In genomic region chr2:26273611-26274010, GRCm38 (mm10) we compare ENCODE assay signal across 8 mouse cellular contexts. TPM values are rescaled to one million over a fixed set of nuclear protein-coding genes. Genes with fewer than 3 reads are reported as not detected.
DNase-seq lines count a peak whose midpoint lies in the region; ATAC-seq and TF ChIP-seq lines count a peak whose summit lies in the region.

No protein-coding gene starts in this region.

- no peaks in the 10 kb centered on the region for H3K27me3 ChIP-seq in heart, adult 2 months (ENCODE audit: control insufficient read depth, insufficient read depth, low read length)
- no peaks in the 10 kb centered on the region for H3K27me3 ChIP-seq in kidney, embryonic 14.5 days (ENCODE audit: control insufficient read depth, insufficient read depth, low read length)
- H3K27me3 ChIP-seq in liver, embryonic 13.5 days = no peaks in the 10 kb centered on the region

- peak; percentile 85 for DNase-seq in 3T3-L1 (ENCODE audit: low read depth, low spot score)
- DNase-seq in Muller cell, postnatal 12 days (ENCODE audit: inconsistent ontology term) = peak; percentile 34
- DNase-seq in cerebellum, postnatal 25 days = peak; percentile 72 to 82
- DNase-seq in heart, adult 2 months = peak; percentile 39 to 46
- DNase-seq in liver, embryonic 13.5 days = peak; percentile 9
- peak; percentile 32 for DNase-seq in ovary, postnatal 14 days (ENCODE audit: low spot score)
- no peak for DNase-seq in T-cell, adult 2 months (ENCODE audit: low spot score)

- no peaks in the 10 kb centered on the region for H3K36me3 ChIP-seq in heart, adult 2 months (ENCODE audit: control insufficient read depth, insufficient read depth, low read length)
- no peaks in the 10 kb centered on the region for H3K36me3 ChIP-seq in kidney, embryonic 14.5 days (ENCODE audit: control insufficient read depth, insufficient read depth, low read length)
- no peaks in the 10 kb centered on the region for H3K36me3 ChIP-seq in liver, embryonic 13.5 days

- WGBS in heart, adult 2 months = 15% methylated on average over 7 of the region's 7 CpGs
- WGBS in kidney, embryonic 14.5 days = 19% methylated on average over 7 of the region's 7 CpGs
- 16% methylated on average over 7 of the region's 7 CpGs for WGBS in liver, embryonic 13.5 days (ENCODE audit: insufficient replicate concordance)

- TF ChIP-seq EP300 in heart, adult 2 months (IDR thresholded peaks at IDR 0.05; ENCODE audit: insufficient read depth, low read depth, low read length) = no peak

- peak; percentile 49; the same call in 1 of the 2 replicates for ATAC-seq in kidney, embryonic 14.5 days (ENCODE audit: low FRiP score, low TSS enrichment)
- no peak for ATAC-seq in liver, embryonic 13.5 days (ENCODE audit: low read depth)

- H3K79me2 ChIP-seq in heart, adult 2 months (replicated peaks; ENCODE audit: control insufficient read depth, insufficient read depth, low read length) = no peaks in the 10 kb centered on the region

- no peak overlapping the region for H3K27ac ChIP-seq in heart, adult 2 months
- H3K27ac ChIP-seq in kidney, embryonic 14.5 days (ENCODE audit: low read depth, low read length) = no peak overlapping the region
- H3K27ac ChIP-seq in liver, embryonic 13.5 days = no peak overlapping the region

- no peak overlapping the region for H3K4me2 ChIP-seq in kidney, embryonic 14.5 days (replicated peaks; ENCODE audit: low read depth, low read length)
- H3K4me2 ChIP-seq in liver, embryonic 13.5 days = no peak overlapping the region

- no peak overlapping the region for H3K9ac ChIP-seq in heart, adult 2 months (ENCODE audit: low read depth, low read length)
- no peak overlapping the region for H3K9ac ChIP-seq in kidney, embryonic 14.5 days (ENCODE audit: low read depth, low read length)
- no peak overlapping the region for H3K9ac ChIP-seq in liver, embryonic 13.5 days

- TF ChIP-seq POLR2A in heart, adult 2 months (IDR thresholded peaks at IDR 0.05; ENCODE audit: insufficient read depth, low read depth, low read length) = no peak

- H3K4me1 ChIP-seq in heart, adult 2 months (ENCODE audit: control insufficient read depth, insufficient read depth, low read length) = no peaks in the 10 kb centered on the region
- H3K4me1 ChIP-seq in kidney, embryonic 14.5 days (ENCODE audit: control insufficient read depth, insufficient read depth, low read length) = no peaks in the 10 kb centered on the region; the same call in 1 of the 2 replicates
- H3K4me1 ChIP-seq in liver, embryonic 13.5 days (replicated peaks) = no peaks in the 10 kb centered on the region

- H3K9me3 ChIP-seq in kidney, embryonic 14.5 days (ENCODE audit: control insufficient read depth, low read length) = no peaks in the 10 kb centered on the region
- H3K9me3 ChIP-seq in liver, embryonic 13.5 days (replicated peaks) = no peaks in the 10 kb centered on the region

- intact Hi-C loops in heart, adult 2 months (cut with DNase I) = loop anchor here (1.0 to 10.0 kb wide), 4 partner anchors 91 to 436 kb away; no protein-coding TSS in a partner anchor

- no peak overlapping the region for H3K4me3 ChIP-seq in heart, adult 2 months
- H3K4me3 ChIP-seq in kidney, embryonic 14.5 days (ENCODE audit: low read length) = no peak overlapping the region
- H3K4me3 ChIP-seq in liver, embryonic 13.5 days (replicated peaks) = no peak overlapping the region

- peak; percentile 83 for TF ChIP-seq CTCF in heart, adult 2 months (IDR thresholded peaks at IDR 0.05)

RNA-seq across cellular contexts. Expression of gene Ccdc187, which starts 20.7 kb away (rescaled TPM):
- total RNA-seq in heart, adult 2 months (2021) = under 1 TPM; 0.09 to 0.13 TPM
- 0.09 and 0.37 TPM in 2 replicates for polyA plus RNA-seq in heart, adult 2 months (2012; rRNA removed)
- 0.04 TPM in 1 of 2 replicates, not detected in the other for polyA plus RNA-seq in kidney, embryonic 14.5 days (2014; fragmentation: Nextera tagmentation; extraction: Ambion mirVana)
- 0.02 and 0.03 TPM in 2 replicates for polyA plus RNA-seq in liver, embryonic 13.5 days (2015; fragmentation: Nextera tagmentation; extraction: Ambion mirVana)

RNA-seq across cellular contexts. Expression of gene Qsox2, which starts 36.3 kb away (rescaled TPM):
- 10 to 100 TPM; 17.3 to 22.2 TPM for total RNA-seq in heart, adult 2 months (2021)
- 11.1 and 18.1 TPM in 2 replicates for polyA plus RNA-seq in heart, adult 2 months (2012; rRNA removed)
- 10.0 and 19.0 TPM in 2 replicates for polyA plus RNA-seq in kidney, embryonic 14.5 days (2014; fragmentation: Nextera tagmentation; extraction: Ambion mirVana)
- polyA plus RNA-seq in liver, embryonic 13.5 days (2015; fragmentation: Nextera tagmentation; extraction: Ambion mirVana) = 5.7 and 7.7 TPM in 2 replicates

RNA-seq across cellular contexts. Expression of gene Gpsm1, which starts 41.7 kb away (rescaled TPM):
- total RNA-seq in heart, adult 2 months (2021) = 100 to 1,000 TPM; 169 to 249 TPM
- 301 and 369 TPM in 2 replicates for polyA plus RNA-seq in heart, adult 2 months (2012; rRNA removed)
- polyA plus RNA-seq in kidney, embryonic 14.5 days (2014; fragmentation: Nextera tagmentation; extraction: Ambion mirVana) = 25.7 and 27.1 TPM in 2 replicates
- polyA plus RNA-seq in liver, embryonic 13.5 days (2015; fragmentation: Nextera tagmentation; extraction: Ambion mirVana) = 3.4 TPM in 2 replicates

Comparison
In these comparisons a context has a peak if more than half of its experiments do, and no peak if none do; other contexts are left out.
1. RNA of gene Gpsm1, which starts 41.7 kb away (polyA plus RNA-seq): 301 to 369 TPM in heart, adult 2 months; 25.7 to 27.1 TPM in kidney, embryonic 14.5 days and 3.4 TPM in liver, embryonic 13.5 days; every median in the first group is over 10 times any median in the second.